Mouse (Mus musculus) G1E (cell line): Measurements from ENCODE around the gene Kalrn.

ENCODE experiments used
- CTCF ChIP-seq: IDR thresholded peaks from 2 replicates; pipeline ENCODE4 v1.5.1; 2012; ENCODE audit warnings: low read depth, low read length, inconsistent platforms, mixed read lengths
- GATA1 ChIP-seq: IDR thresholded peaks from 2 replicates; pipeline ENCODE4 v1.6.1; 2012; ENCODE audit warnings: borderline replicate concordance, low read length, inconsistent platforms, mixed read lengths
- POLR2AphosphoS5 ChIP-seq: IDR thresholded peaks from 2 replicates; pipeline ENCODE4 v1.6.1; 2012; ENCODE audit warnings: low read depth, low read length, inconsistent platforms; ENCODE audit not compliant: insufficient replicate concordance

DNA sequence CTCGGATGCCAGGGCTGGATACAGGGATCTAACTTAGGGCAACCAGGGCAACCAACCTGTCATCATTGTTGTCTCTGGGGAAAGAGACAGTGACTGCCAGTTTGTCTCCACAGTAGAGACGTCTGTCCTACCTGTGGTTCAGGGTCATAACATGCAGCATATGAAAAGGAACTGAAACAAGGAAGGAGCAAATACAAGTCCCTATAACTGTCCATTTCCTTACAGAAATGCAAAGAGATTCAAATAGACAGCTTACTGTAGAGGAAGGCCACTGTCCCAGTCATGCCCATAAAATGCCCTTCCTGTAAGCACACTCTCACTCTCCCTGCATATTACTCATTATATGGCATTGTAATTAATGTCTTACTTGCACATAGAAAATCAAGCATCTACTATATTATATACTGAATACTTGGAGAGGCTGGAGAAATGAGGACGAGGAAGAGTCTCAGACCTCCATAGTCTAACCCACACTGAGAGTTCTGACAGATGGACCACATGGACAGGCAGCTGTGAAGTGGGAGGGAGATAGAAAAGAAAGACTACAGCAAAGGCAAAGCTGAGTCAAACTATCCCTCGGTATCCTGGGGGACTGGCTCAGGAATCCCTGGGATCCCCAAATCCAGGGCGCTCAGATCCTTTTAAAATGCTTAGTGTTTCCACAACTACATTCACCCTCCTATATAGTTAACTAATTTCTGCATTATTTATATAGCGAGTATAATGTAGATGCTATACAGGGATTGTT, 530.1 kb downstream of the Kalrn start:
- TF ChIP-seq CTCF = no peak
- TF ChIP-seq POLR2AphosphoS5 = no peak
- TF ChIP-seq GATA1 = no peak
